ENCODE assay signal across 8 mouse cellular contexts in the genomic region with DNA sequence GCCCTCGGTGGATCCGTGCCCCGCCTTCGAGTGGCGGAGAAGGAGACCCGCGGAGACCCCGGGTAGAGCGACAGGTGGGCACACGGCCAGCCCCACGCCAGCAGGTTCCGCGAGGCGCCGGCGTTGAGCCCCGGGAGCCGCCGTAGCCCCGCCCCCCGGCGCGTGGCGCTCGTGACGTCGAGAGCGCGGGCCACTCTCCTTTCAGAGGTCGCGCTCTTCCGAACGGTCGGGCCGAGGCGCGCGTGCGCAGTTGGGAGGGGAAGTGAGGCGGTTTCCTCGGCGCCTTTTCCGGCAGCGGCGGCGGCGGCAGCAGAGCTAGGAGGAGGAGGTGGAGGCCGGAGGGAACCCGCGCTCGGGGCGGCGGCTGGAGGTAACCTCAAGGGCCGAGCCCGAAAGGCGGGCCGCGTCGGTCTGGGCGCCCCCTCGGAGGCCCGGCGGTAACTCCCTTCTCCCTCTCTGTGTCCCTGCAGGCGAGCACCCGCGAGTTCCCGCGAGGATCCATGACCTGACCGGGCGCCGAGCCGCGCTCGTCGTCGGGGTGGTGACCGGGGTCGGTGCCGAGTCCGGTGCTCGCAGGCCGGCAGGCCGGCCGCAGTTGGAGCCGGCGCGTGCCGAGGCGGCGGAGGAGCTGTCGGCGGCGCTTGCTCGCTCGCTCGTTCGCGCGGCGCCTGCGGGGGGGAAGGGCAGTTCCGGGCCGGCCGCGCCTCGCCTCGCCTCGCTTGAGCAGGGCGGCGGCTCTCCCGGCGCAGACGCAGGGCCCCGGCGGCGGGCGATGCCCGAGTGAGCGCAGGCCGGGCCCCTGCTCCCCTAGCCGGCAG. TPM values are rescaled to one million over a fixed set of nuclear protein-coding genes. Genes with fewer than 3 reads are reported as not detected.
DNase-seq lines count a peak whose midpoint lies in the region; ATAC-seq and TF ChIP-seq lines count a peak whose summit lies in the region.

TSS of gene Arf6 (plus strand) at position 297 of the 818 bp plus-strand sequence.
TSS of gene Gm9887 (minus strand) at position 605 of the 818 bp plus-strand sequence.

- peaks cover 39% of the 10 kb centered on the region for H3K79me2 ChIP-seq in MEL (ENCODE audit: control insufficient read depth, insufficient read depth, low read length, poor library complexity)

- TF ChIP-seq POLR2A in MEL (IDR thresholded peaks at IDR 0.05; ENCODE audit: control insufficient read depth in 1 of 2, insufficient read depth in 1 of 2, low read depth in 1 of 2, low read length in 2 of 2, poor library complexity in 1 of 2), result peak; percentile 65 to 83; a peak in 3 of 4 replicates
- peak; percentile 53; the same call in 1 of the 2 replicates for TF ChIP-seq POLR2A in cerebellum, adult 2 months (IDR thresholded peaks at IDR 0.05; ENCODE audit: borderline replicate concordance, insufficient read depth, low read length)

- peak within 1 kb of the TSS; percentile 91 for H3K4me2 ChIP-seq in lung, embryonic 16.5 days (ENCODE audit: low read depth, low read length)

- TF ChIP-seq EP300 in MEL (IDR thresholded peaks at IDR 0.05; ENCODE audit: low read depth in 1 of 2, low read length in 2 of 2), result no peak

- no peaks in the 10 kb centered on the region for H3K27me3 ChIP-seq in MEL (ENCODE audit: control insufficient read depth in 1 of 2, insufficient read depth in 2 of 2, low read length in 2 of 2)
- H3K27me3 ChIP-seq in cerebellum, adult 2 months (ENCODE audit: control insufficient read depth, insufficient read depth, low read length), result no peaks in the 10 kb centered on the region
- H3K27me3 ChIP-seq in lung, embryonic 16.5 days (ENCODE audit: control insufficient read depth, insufficient read depth, low read depth, low read length), result no peaks in the 10 kb centered on the region

- ATAC-seq in hematopoietic stem cell, adult 5-6 weeks (replicated peaks in 1 of 2; ENCODE audit: insufficient read depth in 1 of 2, low FRiP score in 2 of 2, low TSS enrichment in 1 of 2, low read depth in 1 of 2, poor library complexity in 2 of 2, severe bottlenecking in 2 of 2), result peak; percentile 78 to 84
- peak; percentile 95 for ATAC-seq in lung, embryonic 16.5 days (ENCODE audit: low read depth)

- peaks cover 4 to 20% of the 10 kb centered on the region in 2 experiments; a peak in 3 of 4 replicates for H3K36me3 ChIP-seq in MEL (ENCODE audit: control insufficient read depth in 1 of 2, insufficient read depth in 2 of 2, low read length in 2 of 2)
- no peaks in the 10 kb centered on the region for H3K36me3 ChIP-seq in lung, embryonic 16.5 days (ENCODE audit: control insufficient read depth, insufficient read depth, low read length)

- peak within 1 kb of the TSS; percentile 98 for H3K27ac ChIP-seq in MEL (ENCODE audit: control insufficient read depth, low read depth, low read length)
- peak within 1 kb of the TSS; percentile 81 for H3K27ac ChIP-seq in cerebellum, adult 2 months (ENCODE audit: insufficient read depth, low read length)
- H3K27ac ChIP-seq in lung, embryonic 16.5 days (ENCODE audit: low read length), result peak within 1 kb of the TSS; percentile 99

- H3K9me3 ChIP-seq in MEL (replicated peaks; ENCODE audit: insufficient read depth, low read length), result no peaks in the 10 kb centered on the region
- H3K9me3 ChIP-seq in lung, embryonic 16.5 days (ENCODE audit: control insufficient read depth, low read length), result no peaks in the 10 kb centered on the region

- peak within 1 kb of the TSS; percentile 98 for H3K9ac ChIP-seq in MEL (ENCODE audit: control insufficient read depth, low read depth, low read length, poor library complexity, severe bottlenecking)
- H3K9ac ChIP-seq in lung, embryonic 16.5 days (ENCODE audit: low read length), result peak within 1 kb of the TSS; percentile 100

- WGBS in cerebellum, adult 2 months, result under 1% methylated on average over 121 of the region's 121 CpGs
- under 1% methylated on average over 70 of the region's 121 CpGs for WGBS in lung, embryonic 16.5 days

- TF ChIP-seq CTCF in MEL (IDR thresholded peaks at IDR 0.05 in 2 of 3, conservative IDR thresholded peaks at IDR 0.05 in 1 of 3; ENCODE audit: control insufficient read depth in 1 of 3, insufficient read depth in 1 of 3, low read depth in 2 of 3, low read length in 3 of 3, poor library complexity in 1 of 3, severe bottlenecking in 1 of 3), result no peak
- no peak for TF ChIP-seq CTCF in cerebellum, adult 2 months (IDR thresholded peaks at IDR 0.05; ENCODE audit: borderline replicate concordance, insufficient read depth, low read depth, low read length)

- peaks cover 5 to 6% of the 10 kb centered on the region in 2 experiments for H3K4me1 ChIP-seq in MEL (ENCODE audit: control insufficient read depth in 1 of 2, insufficient read depth in 2 of 2, low read length in 2 of 2)
- H3K4me1 ChIP-seq in cerebellum, adult 2 months (ENCODE audit: control insufficient read depth, insufficient read depth, low read length), result no peaks in the 10 kb centered on the region; the same call in 1 of the 2 replicates
- H3K4me1 ChIP-seq in lung, embryonic 16.5 days (replicated peaks; ENCODE audit: control insufficient read depth, insufficient read depth, low read length), result peaks cover 17% of the 10 kb centered on the region

- no peak for TF ChIP-seq RAD21 in MEL (IDR thresholded peaks at IDR 0.05; ENCODE audit: low read depth, low read length)

- DNase-seq in MEL (ENCODE audit: low read depth, low spot score), result peak; percentile 97
- peak; percentile 98 to 99 for DNase-seq in cerebellum, adult 2 months
- peak; percentile 95 for DNase-seq in forelimb bud, embryonic 11.5 days (ENCODE audit: low read depth, low spot score)
- DNase-seq in layer of hippocampus, adult 9-10 months (ENCODE audit: low spot score), result peak; percentile 78
- DNase-seq in ovary, postnatal 10 days (ENCODE audit: low spot score), result peak; percentile 96
- DNase-seq in thymus, postnatal 10 days (ENCODE audit: low spot score in 2 of 2), result peak; percentile 98 to 100

- peak within 1 kb of the TSS; percentile 81 to 96 for H3K4me3 ChIP-seq in MEL (ENCODE audit: control insufficient read depth in 1 of 2, insufficient read depth in 1 of 2, low read depth in 2 of 2, low read length in 2 of 2)
- peak within 1 kb of the TSS; percentile 83 for H3K4me3 ChIP-seq in cerebellum, adult 2 months (replicated peaks; ENCODE audit: insufficient read depth, low read depth, low read length)
- H3K4me3 ChIP-seq in lung, embryonic 16.5 days (ENCODE audit: low read length), result peak within 1 kb of the TSS; percentile 95

TF ChIP-seq in MEL, 35 proteins besides CTCF, POLR2A, EP300 and RAD21 (continues in another document):
- TF ChIP-seq MAFK (IDR thresholded peaks at IDR 0.05; ENCODE audit: borderline replicate concordance, low read depth, low read length) (no peak), USF1 (IDR thresholded peaks at IDR 0.05; ENCODE audit: low read depth, low read length) (peak; percentile 76), ELF1 (IDR thresholded peaks at IDR 0.05; ENCODE audit: low read depth, low read length) (peak; percentile 76), MYC (IDR thresholded peaks at IDR 0.05; ENCODE audit: low read depth, low read length) (peak; percentile 27; the same call in 1 of the 2 replicates), SIN3A (IDR thresholded peaks at IDR 0.05; ENCODE audit: low read length) (peak; percentile 60; the same call in 1 of the 2 replicates), UBTF (IDR thresholded peaks at IDR 0.05; ENCODE audit: borderline replicate concordance, insufficient read depth, low read depth, low read length) (0 out of 2 replicates have a peak, but pooled peaks have one; percentile 77), ZMIZ1 (IDR thresholded peaks at IDR 0.05; ENCODE audit: low read depth, low read length) (peak; percentile 94), NRF1 (IDR thresholded peaks at IDR 0.05; ENCODE audit: insufficient read depth, low read depth, low read length, poor library complexity, severe bottlenecking) (peak; percentile 87), KAT2A (conservative IDR thresholded peaks at IDR 0.05; ENCODE audit: low read depth, low read length) (peak; percentile 76), BHLHE40 (IDR thresholded peaks at IDR 0.05; ENCODE audit: borderline replicate concordance, low read depth, low read length) (peak; percentile 18; the same call in 1 of the 2 replicates), TCF12 (IDR thresholded peaks at IDR 0.05; ENCODE audit: low read depth, low read length) (peak; percentile 67), ZC3H11A (IDR thresholded peaks at IDR 0.05; ENCODE audit: low read depth, low read length) (no peak), ETS1 (IDR thresholded peaks at IDR 0.05; ENCODE audit: low read depth, low read length) (peak; percentile 48; the same call in 1 of the 2 replicates), GABPA (IDR thresholded peaks at IDR 0.05; ENCODE audit: low read depth, low read length) (no peak), MXI1 (IDR thresholded peaks at IDR 0.05; ENCODE audit: low read depth, low read length) (no peak; the same call in none of the 2 replicates), E2F4 (IDR thresholded peaks at IDR 0.05; ENCODE audit: borderline replicate concordance, low read depth, low read length) (peak; percentile 27; the same call in 1 of the 2 replicates), CHD1 (IDR thresholded peaks at IDR 0.05; ENCODE audit: low read depth, low read length) (no peak), SMC3 (IDR thresholded peaks at IDR 0.05; ENCODE audit: low read depth, low read length) (no peak), CHD2 (IDR thresholded peaks at IDR 0.05; ENCODE audit: low read length) (no peak), TBP (IDR thresholded peaks at IDR 0.05; ENCODE audit: low read depth, low read length) (no peak), HCFC1 (IDR thresholded peaks at IDR 0.05; ENCODE audit: low read depth, low read length) (peak; percentile 87), ZKSCAN1 (IDR thresholded peaks at IDR 0.05; ENCODE audit: low read depth, low read length) (no peak), RCOR1 (IDR thresholded peaks at IDR 0.05; ENCODE audit: low read depth, low read length) (no peak)

RNA-seq across cellular contexts. Expression of gene Arf6, which starts in this region (rescaled TPM):
- 132 and 140 TPM in 2 replicates for total RNA-seq in MEL (2012; rRNA removed)
- polyA plus RNA-seq in MEL (2012; ENCODE audit: insufficient read depth in 1 of 2, insufficient read length in 2 of 2, low read depth in 1 of 2, low replicate concordance in 2 of 2, missing spikeins in 1 of 2), result 100 to 1,000 TPM; 181 to 192 TPM
- polyA plus RNA-seq in cerebellum, adult 2 months (2012; rRNA removed), result 67.3 and 67.6 TPM in 2 replicates
- 146 and 157 TPM in 2 replicates for total RNA-seq in hematopoietic stem cell, adult 5-6 weeks (2017)
- 35.1 and 41.8 TPM in 2 replicates for polyA plus RNA-seq in lung, embryonic 16.5 days (2015; fragmentation: Nextera tagmentation; extraction: Ambion mirVana)

RNA-seq across cellular contexts. Expression of gene Gm9887, which starts in this region (rescaled TPM):
- total RNA-seq in MEL (2012; rRNA removed), result 0.69 and 1.7 TPM in 2 replicates
- 1 to 10 TPM in 1 of 2 experiments, not detected in 1; 4.9 TPM for polyA plus RNA-seq in MEL (2012; ENCODE audit: insufficient read depth in 1 of 2, insufficient read length in 2 of 2, low read depth in 1 of 2, low replicate concordance in 2 of 2, missing spikeins in 1 of 2)
- 0.33 and 0.61 TPM in 2 replicates for polyA plus RNA-seq in cerebellum, adult 2 months (2012; rRNA removed)
- 0.69 and 2.5 TPM in 2 replicates for total RNA-seq in hematopoietic stem cell, adult 5-6 weeks (2017)
- 1.3 TPM in 2 replicates for polyA plus RNA-seq in lung, embryonic 16.5 days (2015; fragmentation: Nextera tagmentation; extraction: Ambion mirVana)

Comparison
In these comparisons a context has a peak if more than half of its experiments do, and no peak if none do; other contexts are left out.
1. Peak in every context shown above with its lines: DNase-seq, ATAC-seq, H3K4me3 ChIP-seq and H3K27ac ChIP-seq.